Mouse (Mus musculus): ENCODE data around the gene Pfkfb3.

DNA sequence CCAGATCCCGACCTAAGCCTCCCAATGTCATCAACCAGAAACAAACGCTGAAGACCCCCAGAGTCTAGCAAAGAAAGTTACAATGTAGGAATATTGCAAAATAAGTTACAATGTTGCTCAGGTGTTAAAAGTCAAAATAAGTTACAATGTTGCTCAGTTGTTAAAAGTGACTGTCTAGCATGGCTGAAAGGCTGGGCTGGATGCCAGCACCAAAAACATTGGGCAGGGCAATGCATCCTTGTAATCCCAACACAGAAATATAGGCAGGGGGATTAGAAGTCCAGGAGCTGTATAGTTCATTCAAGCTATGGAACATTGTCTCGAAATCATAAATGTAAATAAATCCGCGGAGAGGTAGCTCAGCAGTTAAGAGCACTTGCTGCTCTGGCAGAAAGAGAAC is 61.0 kb downstream of the Pfkfb3 start:
- TF ChIP-seq TAL1 (IDR thresholded peaks at IDR 0.05; ENCODE audit: low read length) (no peak), GATA1 (IDR thresholded peaks at IDR 0.05; ENCODE audit: low read length) (no peak)
